Comparison of ENCODE assay signal across 11 mouse cellular contexts in genomic region chr19:47508191-47508590, GRCm38 (mm10). TPM values are rescaled to one million over a fixed set of nuclear protein-coding genes. Genes with fewer than 3 reads are reported as not detected.
A peak's percentile ranks its signal among the peaks of the same experiment; 100 is the strongest.
DNase-seq lines count a peak whose midpoint lies in the region; ATAC-seq and TF ChIP-seq lines count a peak whose summit lies in the region.
"Had no signal": no experiment of that assay in that cellular context is flagged by ENCODE, and none has a peak within 500 bp of the region (broad histone marks: within the 10 kb centered on the region; RNA-seq: fewer than 3 reads in every experiment).

No protein-coding gene starts in this region.

- DNase-seq in heart, postnatal 0 days (ENCODE audit: low spot score), result no peak
- DNase-seq in heart, adult 2 months, result no peak
- DNase-seq in 3134 (ENCODE audit: extremely low read depth, insufficient read length, low spot score), result peak; percentile 45
- no peak for DNase-seq in liver, embryonic 13.5 days
- DNase-seq in embryo, embryonic 9.5 days (ENCODE audit: extremely low spot score), result no peak
- DNase-seq in adrenal gland, adult 8-10 months, result no peak
- no peak for DNase-seq in urinary bladder, postnatal 4 days (ENCODE audit: low spot score in 2 of 2)
- DNase-seq: cerebellum, adult 11 months had no signal

- TF ChIP-seq CTCF in heart, postnatal 0 days (IDR thresholded peaks at IDR 0.05; ENCODE audit: low read depth), result no peak
- TF ChIP-seq CTCF in heart, adult 2 months (IDR thresholded peaks at IDR 0.05), result no peak
- TF ChIP-seq CTCF in bone marrow, adult 2 months (IDR thresholded peaks at IDR 0.05; ENCODE audit: control insufficient read depth, insufficient read depth, low read length), result no peak

- ATAC-seq in heart, postnatal 0 days (ENCODE audit: insufficient read depth, low read depth), result no peak
- no peak for ATAC-seq in liver, embryonic 13.5 days (ENCODE audit: low read depth)

- H3K4me1 ChIP-seq in heart, postnatal 0 days (ENCODE audit: control insufficient read depth, insufficient read depth), result peaks cover 29% of the 10 kb centered on the region
- peaks cover 17% of the 10 kb centered on the region for H3K4me1 ChIP-seq in heart, adult 2 months (ENCODE audit: control insufficient read depth, insufficient read depth, low read length)
- H3K4me1 ChIP-seq in bone marrow, adult 2 months (ENCODE audit: control insufficient read depth, insufficient read depth, low read length), result peaks cover 16% of the 10 kb centered on the region
- peaks cover 59% of the 10 kb centered on the region for H3K4me1 ChIP-seq in liver, embryonic 13.5 days (replicated peaks)

- TF ChIP-seq POLR2A in heart, adult 2 months (IDR thresholded peaks at IDR 0.05; ENCODE audit: insufficient read depth, low read depth, low read length), result no peak
- no peak for TF ChIP-seq POLR2A in bone marrow, adult 2 months (IDR thresholded peaks at IDR 0.05; ENCODE audit: borderline replicate concordance, control insufficient read depth, low read depth, low read length)

- intact Hi-C loops in heart, adult 2 months (cut with DNase I), result loop anchor here (2.0 to 10.0 kb wide), 4 partner anchors 109 to 287 kb away; partner anchors contain the start of gene Sfr1

- no peak overlapping the region for H3K4me2 ChIP-seq in heart, postnatal 0 days (ENCODE audit: low read depth, low read length)
- peak overlapping the region; percentile 46 for H3K4me2 ChIP-seq in liver, embryonic 13.5 days
- H3K4me2 ChIP-seq: limb, embryonic 13.5 days; neural tube, embryonic 12.5 days had no signal

- peak overlapping the region; percentile 86 for H3K27ac ChIP-seq in heart, postnatal 0 days (ENCODE audit: low read depth)
- H3K27ac ChIP-seq in heart, adult 2 months, result no peak overlapping the region; the same call in 1 of the 2 replicates
- peak overlapping the region; percentile 81 for H3K27ac ChIP-seq in bone marrow, adult 2 months (ENCODE audit: control insufficient read depth, insufficient read depth, low read depth, low read length, poor library complexity)
- peak overlapping the region; percentile 50 for H3K27ac ChIP-seq in liver, embryonic 13.5 days
- H3K27ac ChIP-seq: neural tube, embryonic 12.5 days had no signal

- no peak for TF ChIP-seq EP300 in heart, postnatal 0 days (IDR thresholded peaks at IDR 0.05; ENCODE audit: low read depth)
- no peak for TF ChIP-seq EP300 in heart, adult 2 months (IDR thresholded peaks at IDR 0.05; ENCODE audit: insufficient read depth, low read depth, low read length)

- H3K79me2 ChIP-seq in heart, adult 2 months (replicated peaks; ENCODE audit: control insufficient read depth, insufficient read depth, low read length), result no peaks in the 10 kb centered on the region

- H3K9me3 ChIP-seq in heart, postnatal 0 days (replicated peaks; ENCODE audit: control insufficient read depth, low read length), result no peaks in the 10 kb centered on the region
- H3K9me3 ChIP-seq in liver, embryonic 13.5 days (replicated peaks), result no peaks in the 10 kb centered on the region
- H3K9me3 ChIP-seq: limb, embryonic 13.5 days; neural tube, embryonic 12.5 days had no signal

- no peak overlapping the region for H3K4me3 ChIP-seq in heart, postnatal 0 days (ENCODE audit: low read depth, low read length)
- no peak overlapping the region for H3K4me3 ChIP-seq in heart, adult 2 months
- H3K4me3 ChIP-seq in bone marrow, adult 2 months (replicated peaks; ENCODE audit: control insufficient read depth, low read depth, low read length), result peak overlapping the region; percentile 64
- H3K4me3 ChIP-seq in liver, embryonic 13.5 days (replicated peaks), result no peak overlapping the region
- H3K4me3 ChIP-seq: limb, embryonic 13.5 days; neural tube, embryonic 12.5 days had no signal

- H3K36me3 ChIP-seq in heart, postnatal 0 days (replicated peaks; ENCODE audit: control insufficient read depth, insufficient read depth, low read length), result 0 out of 2 replicates have a peak, but pooled peaks cover 3% of the 10 kb centered on the region
- no peaks in the 10 kb centered on the region; the same call in 1 of the 2 replicates for H3K36me3 ChIP-seq in heart, adult 2 months (ENCODE audit: control insufficient read depth, insufficient read depth, low read length)
- H3K36me3 ChIP-seq in liver, embryonic 13.5 days, result no peaks in the 10 kb centered on the region
- H3K36me3 ChIP-seq: neural tube, embryonic 12.5 days had no signal

- WGBS in heart, postnatal 0 days, result 46% methylated on average over 3 of the region's 3 CpGs
- 58% methylated on average over 3 of the region's 3 CpGs for WGBS in heart, adult 2 months
- 0% methylated on average over 3 of the region's 3 CpGs for WGBS in bone marrow, adult 2 months
- 14% methylated on average over 3 of the region's 3 CpGs for WGBS in liver, embryonic 13.5 days (ENCODE audit: insufficient replicate concordance)

- H3K9ac ChIP-seq in heart, postnatal 0 days (replicated peaks; ENCODE audit: low read depth, low read length), result no peak overlapping the region
- H3K9ac ChIP-seq in heart, adult 2 months (ENCODE audit: low read depth, low read length), result no peak overlapping the region
- H3K9ac ChIP-seq in liver, embryonic 13.5 days, result 0 out of 2 replicates have a peak overlapping the region, but pooled peaks have one; percentile 18
- H3K9ac ChIP-seq: limb, embryonic 13.5 days; neural tube, embryonic 12.5 days had no signal

- no peaks in the 10 kb centered on the region for H3K27me3 ChIP-seq in heart, postnatal 0 days (ENCODE audit: control insufficient read depth, insufficient read depth, low read length)
- H3K27me3 ChIP-seq in heart, adult 2 months (ENCODE audit: control insufficient read depth, insufficient read depth, low read length), result no peaks in the 10 kb centered on the region
- H3K27me3 ChIP-seq in liver, embryonic 13.5 days, result no peaks in the 10 kb centered on the region
- H3K27me3 ChIP-seq: limb, embryonic 13.5 days; neural tube, embryonic 12.5 days had no signal

RNA-seq across cellular contexts. Expression of gene Stn1, which starts 29.1 kb away (rescaled TPM):
- total RNA-seq in heart, postnatal 0 days (2014; rRNA removed; ENCODE audit: low replicate concordance), result 26.1 and 71.6 TPM in 2 replicates
- polyA plus RNA-seq in heart, postnatal 0 days (2015; fragmentation: Nextera tagmentation; extraction: Ambion mirVana), result 20.1 and 21.6 TPM in 2 replicates
- total RNA-seq in heart, adult 2 months (2021), result 10 to 100 TPM; 15.8 to 20.0 TPM
- polyA plus RNA-seq in heart, adult 2 months (2012; rRNA removed), result 15.7 and 16.0 TPM in 2 replicates
- 7.5 and 19.1 TPM in 2 replicates for polyA plus RNA-seq in bone marrow, adult 2 months (2011; ENCODE audit: insufficient read depth, insufficient read length, low replicate concordance, missing spikeins)
- 11.6 and 12.7 TPM in 2 replicates for polyA plus RNA-seq in liver, embryonic 13.5 days (2015; fragmentation: Nextera tagmentation; extraction: Ambion mirVana)
- 10 to 100 TPM; 10.3 to 15.5 (median 13.8) TPM for total RNA-seq in adrenal gland, adult 8-10 months (2022)

RNA-seq across cellular contexts. Expression of gene Sh3pxd2a, which starts 44.0 kb away (rescaled TPM):
- 45.0 and 47.2 TPM in 2 replicates for total RNA-seq in heart, postnatal 0 days (2014; rRNA removed; ENCODE audit: low replicate concordance)
- polyA plus RNA-seq in heart, postnatal 0 days (2015; fragmentation: Nextera tagmentation; extraction: Ambion mirVana), result 2.9 and 3.4 TPM in 2 replicates
- 10 to 100 TPM; 52.3 to 53.2 TPM for total RNA-seq in heart, adult 2 months (2021)
- polyA plus RNA-seq in heart, adult 2 months (2012; rRNA removed), result 36.1 and 40.3 TPM in 2 replicates
- 6.3 and 8.3 TPM in 2 replicates for polyA plus RNA-seq in bone marrow, adult 2 months (2011; ENCODE audit: insufficient read depth, insufficient read length, low replicate concordance, missing spikeins)
- 0.54 and 0.62 TPM in 2 replicates for polyA plus RNA-seq in liver, embryonic 13.5 days (2015; fragmentation: Nextera tagmentation; extraction: Ambion mirVana)
- 10 to 100 TPM; 26.9 to 54.9 (median 36.4) TPM for total RNA-seq in adrenal gland, adult 8-10 months (2022)
